Mouse (Mus musculus): ENCODE measurements around the gene Cecr2.
A peak's percentile ranks its signal among the peaks of the same experiment; 100 is the strongest.
"Not testable (repeated sequence)": the region's sequence is repeated elsewhere in the genome, so short reads cannot be mapped to it uniquely, and the experiment has no call there.

The Cecr2 gene

DNA sequence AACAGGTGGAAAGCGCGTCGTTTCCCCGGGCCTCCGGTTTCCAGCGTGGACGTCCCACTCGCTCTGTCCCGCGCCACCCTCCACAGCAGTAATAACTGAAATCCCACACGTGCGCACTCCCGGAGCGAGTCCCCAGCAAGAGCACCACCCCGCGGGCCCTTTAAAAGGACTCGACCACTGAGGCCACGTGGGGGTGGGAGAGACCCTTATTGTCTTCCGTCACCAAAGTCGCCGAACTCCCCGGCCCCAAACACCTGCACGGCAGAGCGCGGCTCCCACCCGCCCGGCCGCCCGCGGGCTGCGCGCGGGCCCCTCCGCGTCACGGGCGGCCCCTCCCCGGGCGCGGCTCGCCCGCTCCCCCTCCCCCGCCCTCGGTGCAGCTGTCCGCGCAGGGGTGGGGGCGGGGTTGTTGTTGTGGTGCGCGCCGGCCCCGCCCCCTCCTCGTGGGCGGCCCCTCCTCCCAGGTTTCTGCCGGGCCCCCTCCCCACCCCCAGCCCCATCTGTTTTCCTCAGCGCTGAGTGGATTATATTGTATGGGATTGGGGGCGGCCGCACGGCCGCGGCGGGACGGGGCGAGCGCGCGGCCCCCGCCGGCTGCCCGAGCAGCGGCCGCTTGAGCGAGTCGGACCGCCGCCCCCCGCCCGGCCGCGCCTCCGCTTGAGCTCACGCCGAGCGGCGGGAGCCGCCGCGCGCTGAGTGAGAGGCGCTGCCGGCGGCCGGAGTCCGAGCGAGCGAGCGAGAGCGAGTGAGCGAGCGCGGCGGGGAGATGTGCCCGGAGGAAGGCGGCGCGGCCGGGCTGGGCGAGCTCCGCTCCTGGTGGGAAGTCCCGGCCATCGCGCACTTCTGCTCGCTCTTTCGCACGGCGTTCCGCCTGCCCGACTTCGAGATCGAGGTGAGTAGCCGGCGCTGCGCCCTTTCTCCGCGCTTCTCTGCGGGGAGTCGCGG lies at the start of gene Cecr2:
Cecr2 (plus strand) TSS at position 554 of the 945 bp plus-strand sequence.
- DNase-seq (ENCODE audit: low spot score in 2 of 2) = peak; percentile 55 to 62

DNA sequence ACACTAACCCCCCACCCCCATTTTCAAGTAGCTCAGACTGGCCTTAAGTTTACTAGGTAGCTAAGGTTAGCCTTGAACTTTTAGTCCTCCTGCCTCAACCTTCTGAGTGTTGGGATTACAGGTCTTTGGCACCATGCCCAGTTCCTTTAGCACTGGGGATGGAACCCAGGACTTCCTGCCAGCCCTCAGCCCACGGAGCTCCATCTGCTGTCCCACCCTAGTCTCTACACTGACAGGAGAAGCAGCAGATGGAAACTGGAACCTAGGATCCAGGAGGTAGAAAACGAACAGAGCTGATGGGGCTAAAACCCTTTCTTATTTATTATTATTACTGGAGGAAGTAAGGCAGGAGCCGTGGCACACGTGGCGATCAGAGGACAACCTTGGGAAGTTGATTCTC lies 48.6 kb upstream of the Cecr2 start:
- DNase-seq (ENCODE audit: low spot score in 2 of 2) = no peak

DNA sequence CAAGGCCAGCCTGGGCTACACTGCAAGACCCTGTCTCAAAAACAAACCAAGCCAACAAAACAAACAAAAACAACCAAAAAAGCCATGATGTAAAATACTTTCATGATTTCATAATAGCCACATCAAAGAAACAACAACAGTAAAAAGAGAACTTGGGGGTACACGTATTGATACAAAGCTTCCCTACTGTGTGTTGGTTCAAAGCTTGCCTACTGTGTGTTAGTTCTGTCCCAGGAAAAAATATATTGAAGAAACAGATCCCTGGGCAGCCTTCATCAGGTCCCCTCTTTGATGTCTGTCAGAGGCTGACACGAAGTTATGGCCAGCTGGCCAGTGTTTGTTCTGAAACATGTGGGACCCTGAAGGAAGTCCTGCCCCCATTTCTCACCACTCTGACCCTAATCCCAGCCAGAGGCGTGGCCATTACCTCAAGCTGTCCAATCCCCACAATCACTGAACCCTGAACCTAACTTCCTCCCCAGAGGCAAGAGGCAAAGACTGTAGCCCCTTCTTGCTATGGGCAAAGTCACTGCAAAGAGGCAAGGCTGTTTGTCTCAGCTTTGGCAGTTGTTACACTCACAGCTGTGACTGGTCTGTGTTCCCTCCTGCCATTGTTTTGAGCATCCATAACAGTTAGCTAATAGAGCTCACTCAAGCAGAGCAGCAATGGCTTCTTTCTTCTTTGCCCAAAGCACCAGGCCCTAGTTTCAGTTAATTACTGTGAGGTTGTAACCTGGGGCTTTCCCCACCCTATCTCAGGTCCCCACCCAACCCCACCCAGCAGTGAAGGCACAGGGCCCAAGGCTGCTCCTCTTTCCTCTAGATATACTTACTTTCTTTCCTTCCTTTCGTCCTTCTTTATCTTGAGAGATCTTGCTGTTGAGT lies 47.4 kb upstream of the Cecr2 start:
- peak in 1 of 2 experiments; percentile 20 for DNase-seq (ENCODE audit: low spot score in 2 of 2)

DNA sequence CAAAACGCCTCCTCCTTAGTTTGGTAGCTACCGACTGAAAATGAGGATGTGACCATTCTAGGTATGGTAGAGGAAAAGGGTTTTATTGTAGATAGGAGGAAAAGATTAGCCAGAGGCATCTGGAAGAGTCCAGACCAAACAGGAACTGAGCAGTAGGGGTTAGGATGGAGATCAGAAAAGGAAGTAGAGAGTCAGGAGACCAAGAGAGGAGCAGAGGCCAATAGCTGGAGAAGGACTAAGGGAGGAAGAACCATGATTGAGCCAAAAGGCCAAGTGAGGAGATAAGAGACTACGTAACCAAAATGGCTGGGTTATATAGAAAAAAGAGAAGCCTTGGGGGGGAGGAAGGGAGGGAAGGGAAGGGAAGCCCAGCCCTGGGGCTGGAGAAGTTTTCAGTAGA lies 46.0 kb upstream of the Cecr2 start:
- DNase-seq (ENCODE audit: low spot score in 2 of 2) = no peak

DNA sequence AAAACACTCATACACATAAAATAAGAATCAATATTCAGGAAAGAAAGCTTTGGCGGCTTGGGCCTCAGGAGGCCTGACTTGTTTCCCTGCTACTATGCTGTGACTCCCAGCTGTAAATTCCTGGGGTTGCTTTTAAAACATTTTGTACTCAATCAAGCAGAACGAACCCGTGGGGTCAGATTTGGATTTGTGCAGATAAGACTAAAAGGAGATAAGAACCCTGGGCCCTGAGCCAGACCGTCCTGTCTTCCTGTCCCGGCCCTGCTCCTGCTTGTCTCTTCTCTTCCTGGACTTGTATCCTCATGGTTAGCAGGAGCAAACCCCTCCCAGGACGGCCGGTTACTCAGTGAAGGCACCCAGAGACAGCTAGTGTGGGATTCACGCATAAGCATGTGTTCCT lies 41.1 kb upstream of the Cecr2 start:
- DNase-seq (ENCODE audit: low spot score in 2 of 2) = no peak

DNA sequence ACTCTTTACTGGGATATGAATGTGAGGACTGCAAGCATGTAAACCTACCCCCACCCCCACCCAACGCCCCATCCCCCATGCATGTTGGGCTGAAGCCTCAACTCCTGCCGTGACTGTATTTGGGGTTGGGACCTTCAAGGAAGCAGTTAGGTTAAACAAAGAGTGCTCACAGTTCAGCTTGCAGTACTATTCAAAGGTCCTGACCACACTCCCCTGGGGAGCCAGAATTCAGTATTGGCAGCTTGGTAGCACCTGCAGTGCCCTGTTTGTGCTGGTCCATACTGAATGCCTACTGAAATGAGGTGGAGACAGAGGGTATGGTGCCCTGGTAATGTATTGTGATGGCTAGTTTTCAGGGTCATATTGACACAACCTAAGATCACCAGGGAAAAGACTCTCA lies 39.1 kb upstream of the Cecr2 start:
- no peak for DNase-seq (ENCODE audit: low spot score in 2 of 2)

DNA sequence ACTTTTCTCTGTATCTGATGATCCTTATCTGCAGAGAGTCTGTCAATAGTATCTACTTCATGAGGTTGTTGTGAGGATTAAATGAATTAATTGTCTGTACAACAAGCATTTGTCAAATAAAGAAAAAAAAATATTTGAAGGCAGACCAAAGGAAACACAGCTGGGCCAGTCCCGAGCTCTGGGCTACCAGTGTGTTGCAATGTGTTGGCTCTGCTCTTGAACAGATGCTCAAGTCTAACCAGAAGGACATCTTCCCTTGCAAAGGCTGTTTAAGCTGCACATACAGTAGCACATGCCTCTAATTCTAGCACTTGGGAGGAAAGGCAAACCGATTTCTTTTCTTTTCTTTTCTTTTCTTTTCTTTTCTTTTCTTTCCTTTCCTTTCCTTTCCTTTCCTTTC lies 37.2 kb upstream of the Cecr2 start:
- no peak for DNase-seq (ENCODE audit: low spot score in 2 of 2)

DNA sequence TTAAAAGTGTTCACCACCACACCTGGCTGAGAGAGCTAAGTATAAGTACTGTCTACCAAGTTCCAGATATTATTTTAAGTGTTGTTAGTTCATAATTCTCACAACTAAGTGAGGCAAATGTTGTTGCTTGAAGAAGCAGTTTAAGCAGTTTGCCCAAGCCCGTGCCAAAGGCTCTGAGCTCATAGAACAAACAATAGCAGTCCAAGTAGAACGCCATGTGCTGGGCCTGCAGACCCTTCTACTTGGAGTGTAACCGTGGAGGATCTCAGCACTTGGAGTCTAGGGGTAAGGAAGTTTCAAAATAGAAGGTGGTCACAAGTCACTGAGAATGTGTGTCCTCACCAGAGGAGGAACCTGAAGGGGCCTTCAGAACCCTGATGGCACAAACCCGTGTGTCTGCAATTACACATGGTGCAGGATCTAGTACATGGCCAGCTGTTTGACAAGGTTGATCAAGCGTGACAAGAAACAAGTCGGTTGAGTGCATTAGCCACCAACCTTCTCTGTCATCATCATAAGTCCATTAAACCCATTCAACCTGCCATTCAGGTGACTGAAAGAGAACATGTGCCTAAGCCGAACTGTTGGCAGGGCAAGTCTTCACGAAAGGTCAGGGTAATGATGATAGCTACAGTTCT lies 30.7 kb upstream of the Cecr2 start:
- DNase-seq (ENCODE audit: low spot score in 2 of 2) = no peak

DNA sequence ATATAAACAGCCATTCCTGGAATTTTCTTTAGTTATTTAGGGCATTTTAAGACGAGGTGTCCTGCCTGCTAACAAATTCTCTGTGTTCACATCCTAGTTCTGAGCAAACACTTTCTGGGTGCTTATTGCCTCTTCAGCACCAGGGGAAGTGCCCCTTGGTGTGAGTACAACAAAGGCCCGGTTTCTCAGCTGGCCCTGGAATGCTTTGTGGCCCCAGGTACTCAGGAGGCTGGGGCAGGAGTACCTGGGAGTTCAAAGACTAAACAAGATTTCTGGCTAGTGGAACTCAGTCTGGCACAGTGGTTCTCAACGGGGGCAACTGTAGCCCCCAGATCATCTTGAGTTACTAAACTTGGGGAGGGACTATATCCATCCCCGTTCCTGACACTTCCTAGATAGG lies 26.6 kb upstream of the Cecr2 start:
- DNase-seq (ENCODE audit: low spot score in 2 of 2) = no peak

DNA sequence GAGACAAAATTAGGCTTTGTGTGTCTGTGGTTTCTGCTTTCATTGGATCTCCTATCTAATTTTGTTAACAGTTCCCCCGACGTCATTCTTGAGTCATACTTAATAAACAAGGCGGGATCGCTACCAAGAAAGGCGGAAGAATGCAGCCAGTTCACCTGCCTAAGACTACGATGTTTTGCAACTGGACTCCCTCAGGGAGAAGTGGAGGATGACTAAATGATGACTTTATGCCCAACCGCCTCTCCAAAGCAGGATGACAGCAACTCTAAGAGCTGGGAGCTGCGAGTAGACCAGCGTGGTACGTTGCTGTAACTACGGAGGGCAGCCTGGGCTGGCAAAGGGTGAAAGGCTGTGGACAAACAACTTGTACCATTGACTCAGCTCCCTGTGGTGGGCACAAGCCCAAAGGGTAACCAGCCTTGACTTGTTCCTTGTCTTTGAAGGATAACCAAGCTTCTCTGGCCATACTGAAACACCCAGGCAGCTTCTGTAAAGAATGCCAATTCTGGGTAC lies 24.2 kb upstream of the Cecr2 start:
- no peak for DNase-seq (ENCODE audit: low spot score in 2 of 2)

DNA sequence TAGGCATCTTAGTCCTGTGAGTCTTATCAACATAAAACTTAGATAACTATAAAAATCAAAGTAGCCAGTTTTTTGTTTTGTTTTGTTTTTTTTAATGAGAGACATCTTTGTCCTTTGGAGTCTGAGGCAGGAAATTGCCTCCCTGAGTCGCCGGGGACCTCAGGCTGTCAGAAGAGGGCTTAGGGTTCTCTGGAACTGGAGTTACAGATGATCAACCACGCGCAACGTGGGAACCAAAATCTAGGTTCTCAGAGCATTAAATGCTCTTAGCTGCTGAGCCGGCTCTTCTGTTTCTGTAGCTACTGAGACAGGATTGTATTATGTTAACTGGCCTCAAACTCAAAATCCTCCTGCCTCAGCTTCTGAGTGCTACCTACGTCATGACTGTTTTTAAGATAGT lies 22.4 kb upstream of the Cecr2 start:
- no peak for DNase-seq (ENCODE audit: low spot score in 2 of 2)

DNA sequence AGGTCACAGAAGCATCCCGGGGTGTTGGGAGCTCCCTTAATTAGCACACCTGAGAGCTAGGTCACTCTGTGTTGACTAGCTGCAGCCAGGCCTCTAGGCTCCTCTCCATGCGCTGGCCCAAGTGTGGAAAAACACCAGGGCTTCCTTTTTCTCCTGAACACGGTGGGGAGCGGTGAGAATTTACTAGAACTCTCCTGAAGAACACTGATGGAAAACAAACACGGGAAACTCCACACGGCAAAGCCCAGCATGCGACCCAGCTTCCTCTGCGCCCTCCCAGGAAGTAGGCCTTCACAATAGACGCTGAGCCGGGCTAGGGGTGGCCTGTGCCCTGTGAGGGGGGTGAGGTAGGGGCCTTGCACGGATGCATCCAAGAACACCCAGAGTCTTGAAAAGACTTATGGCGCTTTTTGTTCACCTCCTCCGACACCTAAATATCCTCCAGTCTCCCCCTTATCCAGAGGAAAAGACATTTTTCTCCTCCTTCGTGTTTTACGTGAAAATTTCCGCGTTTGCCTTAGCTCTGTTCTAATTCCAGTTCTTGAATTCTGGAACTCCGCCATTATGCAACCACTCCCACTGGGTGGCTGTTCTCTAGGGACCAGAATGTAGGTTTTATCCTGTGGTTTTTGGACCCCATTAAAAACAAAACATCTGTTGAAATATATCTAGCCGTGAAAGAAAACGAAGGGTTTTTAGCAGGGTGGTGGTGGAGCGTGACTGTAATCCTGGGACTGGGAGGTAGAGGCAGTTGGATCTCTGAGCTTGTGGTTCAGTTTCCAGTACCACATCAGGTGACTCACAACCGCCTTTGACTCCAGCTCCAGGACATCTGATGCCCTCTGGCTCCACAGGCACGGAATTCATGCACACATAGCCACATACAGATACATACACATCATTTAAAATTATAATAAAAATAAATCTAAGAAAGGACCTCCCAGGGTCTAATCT lies 21.5 kb upstream of the Cecr2 start:
- no peak for DNase-seq (ENCODE audit: low spot score in 2 of 2)

DNA sequence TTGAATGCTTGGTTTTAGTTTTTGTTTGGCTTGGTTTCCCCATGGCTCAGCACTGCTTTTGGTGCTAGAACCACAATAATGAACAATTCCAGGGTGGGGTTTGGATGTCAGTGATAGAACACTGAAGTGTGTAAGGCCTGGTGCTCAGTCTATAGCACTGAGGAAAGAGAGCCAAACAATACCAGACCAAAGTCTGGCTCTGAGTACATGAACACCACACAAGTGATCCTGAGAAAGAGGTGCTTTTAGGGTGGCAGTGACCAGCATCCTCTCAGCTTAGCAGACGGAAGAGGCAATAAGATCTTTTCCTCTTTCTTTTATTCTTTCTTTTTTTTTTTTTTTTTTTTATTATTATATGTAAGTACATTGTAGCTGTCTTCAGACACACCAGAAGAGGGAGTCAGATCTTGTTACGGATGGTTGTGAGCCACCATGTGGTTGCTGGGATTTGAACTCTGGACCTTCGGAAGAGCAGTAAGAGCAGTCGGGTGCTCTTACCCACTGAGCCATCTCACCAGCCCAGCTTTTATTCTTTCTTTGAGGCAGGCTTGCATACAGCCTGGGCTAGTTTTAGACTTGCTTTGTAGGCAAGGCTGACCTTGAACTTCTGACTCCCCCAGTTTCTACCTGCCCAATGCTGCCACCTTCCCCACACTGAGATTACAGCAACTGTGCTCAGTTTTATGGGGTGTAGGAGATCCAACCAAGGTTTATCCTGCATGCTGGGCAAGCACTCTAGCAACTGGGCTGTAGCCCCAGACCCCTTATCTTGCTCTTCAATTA lies 18.7 kb upstream of the Cecr2 start:
- DNase-seq (ENCODE audit: low spot score in 2 of 2) = not testable (repeated sequence)

DNA sequence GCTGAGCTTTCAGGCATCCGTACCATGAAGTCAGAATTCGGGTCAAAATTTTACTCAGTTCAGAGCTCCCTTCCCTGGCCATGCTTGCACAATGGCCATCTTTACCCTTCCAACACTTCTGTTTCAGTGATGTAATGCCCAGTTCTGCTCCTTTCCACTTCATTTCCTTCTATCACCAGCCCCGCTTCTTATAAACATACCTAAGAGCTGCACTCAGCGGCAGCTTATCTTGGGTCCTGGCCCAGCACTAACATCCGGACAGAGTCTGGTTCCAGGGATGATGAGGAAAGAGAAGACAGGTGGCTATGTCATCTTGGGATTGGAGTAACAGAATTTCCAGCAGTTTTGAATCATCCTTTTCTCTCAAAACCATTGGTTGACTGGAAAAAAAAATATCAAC lies 18.0 kb upstream of the Cecr2 start:
- no peak for DNase-seq (ENCODE audit: low spot score in 2 of 2)

DNA sequence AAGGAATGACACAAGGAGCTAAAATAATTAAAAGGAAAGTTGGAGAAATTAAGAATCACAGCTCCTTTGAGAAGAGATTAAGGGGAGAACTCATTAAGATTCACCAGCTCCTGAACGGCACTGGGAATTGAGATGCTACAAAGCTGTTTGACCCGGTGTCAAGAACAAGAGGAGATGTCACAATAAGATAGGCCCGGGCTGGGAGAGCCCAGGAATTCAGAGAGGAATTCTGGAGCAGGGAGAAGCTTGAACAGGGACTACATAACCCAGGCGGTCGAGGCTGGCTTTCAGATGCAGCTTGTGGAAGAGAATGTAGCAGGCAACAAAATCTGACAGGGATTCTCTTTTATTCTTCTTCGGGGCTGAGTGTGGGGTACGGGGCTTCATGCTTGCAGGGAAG lies 13.5 kb upstream of the Cecr2 start:
- no peak for DNase-seq (ENCODE audit: low spot score in 2 of 2)

DNA sequence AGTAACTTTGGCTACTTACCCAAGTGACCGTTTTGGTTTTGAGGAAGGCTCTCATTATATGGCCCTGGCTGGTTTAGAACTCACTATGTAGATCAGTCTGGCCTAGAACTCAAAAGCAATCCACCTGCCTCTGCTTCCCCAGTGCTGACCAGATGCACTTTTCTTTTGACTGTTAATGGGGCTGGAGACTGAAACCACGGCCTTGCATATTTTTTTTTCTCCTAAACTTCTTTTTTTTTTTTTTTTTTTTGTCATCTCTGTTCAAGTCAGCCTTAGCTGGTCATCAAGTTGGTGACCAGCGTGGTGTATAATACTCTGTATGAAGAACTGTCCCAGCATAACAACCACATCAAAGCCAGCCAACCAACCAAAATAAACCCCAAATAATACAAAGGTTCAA lies 10.5 kb upstream of the Cecr2 start:
- DNase-seq (ENCODE audit: low spot score in 2 of 2) = no peak

DNA sequence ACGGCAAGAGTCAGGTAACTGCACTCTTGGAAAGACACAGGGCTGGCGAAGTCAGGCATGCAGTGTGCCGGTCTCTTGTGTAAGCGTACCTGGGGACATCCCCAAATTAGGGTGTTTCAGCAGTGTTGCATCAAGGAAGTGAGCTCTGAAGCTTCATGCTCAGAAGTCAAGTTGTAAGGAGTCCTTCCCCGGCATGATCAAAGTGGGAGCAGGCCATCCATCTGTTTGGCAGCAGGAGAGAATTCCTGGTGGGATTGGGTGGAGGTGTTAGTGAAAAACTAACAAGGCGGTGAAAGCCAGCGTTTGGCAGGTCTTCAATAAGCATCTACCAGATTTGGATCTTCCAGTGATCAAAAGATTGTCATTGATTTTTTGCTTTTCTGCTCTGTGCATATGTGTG lies 7.3 kb upstream of the Cecr2 start:
- no peak for DNase-seq (ENCODE audit: low spot score in 2 of 2)

DNA sequence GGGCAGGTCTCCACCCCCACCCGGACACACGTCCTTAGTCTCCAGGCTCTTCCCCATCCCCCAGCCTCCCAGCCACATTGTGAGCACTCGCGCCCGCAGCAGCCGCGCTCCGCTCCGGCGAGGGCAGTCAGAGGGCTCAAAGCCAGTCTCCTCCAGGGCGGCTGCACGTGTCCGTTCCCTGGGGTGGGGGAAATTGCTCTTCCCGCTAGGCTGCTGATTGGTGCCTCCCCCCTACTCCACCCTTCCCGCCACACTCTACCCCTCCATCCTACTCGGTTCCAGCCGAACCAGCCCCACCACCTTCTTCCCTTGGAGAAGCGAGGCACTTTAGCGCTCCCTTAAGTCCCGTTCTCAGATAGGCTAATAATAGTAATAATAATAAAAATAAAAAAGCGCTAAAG lies 754 bp upstream of the Cecr2 start:
- peak; percentile 22 to 31 for DNase-seq (ENCODE audit: low spot score in 2 of 2)

DNA sequence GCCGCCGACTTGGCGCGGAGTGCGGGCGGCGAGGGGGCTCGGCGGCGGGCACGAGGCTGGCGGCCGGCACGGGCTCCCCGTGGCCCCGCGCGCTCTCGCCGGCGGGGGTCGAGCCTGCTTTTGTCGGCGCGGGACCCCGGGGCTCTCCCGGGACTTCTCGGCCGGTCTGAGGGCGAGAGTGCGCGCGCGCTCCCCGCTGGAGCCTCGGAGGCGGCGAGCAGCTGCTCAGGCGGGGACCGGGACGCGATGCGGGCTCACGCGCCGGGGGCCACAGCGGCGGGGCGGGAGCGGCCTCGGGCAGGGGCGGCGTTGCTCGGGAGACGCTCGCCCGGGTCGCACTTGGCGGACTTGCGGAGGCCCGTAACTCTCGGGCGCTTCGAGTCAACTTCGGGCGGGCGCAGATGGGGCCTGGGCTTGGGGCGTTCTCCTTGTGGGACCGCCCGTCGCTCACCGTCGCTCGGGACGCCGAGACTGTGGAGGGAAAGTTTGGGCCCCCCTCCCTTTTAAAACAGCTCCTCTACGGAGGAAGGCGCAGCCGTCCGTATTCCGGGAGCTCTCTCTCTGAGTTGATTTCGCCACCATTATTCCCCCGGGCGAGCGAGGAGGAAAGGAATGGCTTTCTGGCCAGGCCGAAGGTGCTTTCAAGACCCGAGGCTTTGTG lies 722 bp downstream of the Cecr2 start:
- DNase-seq (ENCODE audit: low spot score in 2 of 2) = peak; percentile 46 to 59

DNA sequence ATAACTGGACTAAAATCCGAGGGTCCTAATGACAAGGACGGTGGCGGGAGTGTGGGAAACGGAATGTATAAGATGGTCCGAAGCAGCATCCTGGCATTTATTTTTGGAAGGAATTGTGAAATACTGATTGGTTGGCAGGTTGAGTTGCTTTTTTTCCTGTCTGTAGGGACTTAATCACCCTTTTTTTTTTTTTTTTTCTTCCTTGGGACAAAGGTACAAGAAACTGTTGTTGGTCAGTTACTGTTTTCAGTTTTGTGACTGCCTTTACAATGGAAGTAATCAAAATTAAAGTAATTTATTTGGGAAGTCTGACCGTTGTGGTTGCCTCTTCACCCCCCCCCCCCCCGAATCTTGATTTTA lies 1.2 kb downstream of the Cecr2 start:
- no peak for DNase-seq (ENCODE audit: low spot score in 2 of 2)

All from spleen, postnatal 14 days (tissue).